Mouse (Mus musculus): ENCODE measurements at regions not wholly inside any gene's neighbourhood (a gene's known extent, or its start where the extent isn't known, plus 50 kb on each side); places are given as distances from the start of the nearest gene placed in this dataset. TPM values are rescaled to one million over a fixed set of nuclear protein-coding genes. Genes with fewer than 3 reads are reported as not detected.
"Not testable (repeated sequence)": the region's sequence is repeated elsewhere in the genome, so short reads cannot be mapped to it uniquely, and the experiment has no call there.

DNA sequence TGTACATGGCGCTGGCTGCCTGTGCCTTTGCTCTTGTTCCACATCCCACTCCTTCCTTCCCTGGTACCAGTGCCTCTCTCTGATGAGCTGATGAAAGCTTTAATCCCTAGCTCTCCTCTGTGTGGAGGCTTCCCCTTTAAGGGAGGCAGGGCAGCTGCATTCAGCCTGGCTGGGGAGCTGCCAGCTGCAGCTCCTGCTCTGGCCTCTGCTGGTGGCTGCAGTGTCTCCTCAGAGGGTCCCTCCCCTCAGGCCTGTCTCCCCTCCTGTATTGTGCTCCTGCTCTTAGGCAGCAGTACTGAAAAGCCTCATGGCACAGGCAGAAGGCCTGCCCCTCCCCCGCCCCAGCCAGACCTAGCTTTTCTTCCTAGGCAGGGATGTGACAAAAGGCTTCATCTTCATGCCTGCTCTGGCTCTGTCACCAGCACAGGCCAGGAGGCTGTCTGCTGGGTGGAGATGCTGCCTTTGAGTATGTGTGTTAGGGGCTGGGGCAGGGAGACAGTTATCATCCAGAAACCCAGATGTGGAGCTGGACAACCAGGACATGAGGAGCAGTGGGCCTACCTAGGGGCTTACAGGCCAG is 97.7 kb upstream of the Zcchc13 start:
- intact Hi-C loops (cut with DNase I) = not testable (repeated sequence)
- peak; percentile 47 for DNase-seq

DNA sequence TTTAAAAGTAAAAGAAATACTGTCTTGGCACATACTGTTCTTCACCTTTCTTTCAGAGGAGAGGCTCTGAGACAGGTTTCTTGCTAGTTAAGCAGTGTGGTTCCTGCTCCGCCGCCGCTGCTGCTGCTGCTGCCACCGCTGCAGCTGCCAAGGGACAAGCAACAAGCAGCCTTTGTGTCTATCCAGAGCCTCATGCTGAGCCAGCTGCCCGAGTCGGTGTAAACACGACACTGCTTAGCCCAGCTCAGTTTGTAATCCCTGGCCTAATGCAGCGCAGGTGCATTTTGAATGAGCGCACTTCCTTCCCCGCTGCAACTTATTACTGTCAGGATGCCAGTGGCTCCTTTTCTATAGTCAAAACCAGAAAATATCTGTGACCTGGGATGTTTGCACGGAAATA is 97.1 kb upstream of the Zcchc13 start:
- DNase-seq = peak; percentile 38
- intact Hi-C loops (cut with DNase I) = no loop called here

DNA sequence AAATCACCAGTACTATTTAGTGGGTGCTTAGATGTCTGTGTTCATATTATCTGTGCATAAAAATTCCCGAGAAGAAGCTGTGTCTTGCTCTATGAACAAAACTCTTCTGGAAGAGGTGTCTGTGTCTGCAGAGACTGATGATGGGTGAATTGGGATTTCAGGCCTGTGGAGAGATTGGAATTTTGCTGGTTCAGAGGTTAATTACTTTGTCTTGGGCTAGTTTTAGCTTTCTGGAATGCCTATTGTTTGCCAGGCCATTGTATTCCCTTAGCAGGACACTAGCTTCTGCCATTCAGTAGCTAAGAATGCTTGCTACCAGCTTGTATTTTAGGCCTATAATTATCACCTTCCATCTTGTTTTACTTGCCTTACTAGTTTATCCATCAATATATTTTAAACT is 96.6 kb upstream of the Zcchc13 start:
- no peak for DNase-seq

DNA sequence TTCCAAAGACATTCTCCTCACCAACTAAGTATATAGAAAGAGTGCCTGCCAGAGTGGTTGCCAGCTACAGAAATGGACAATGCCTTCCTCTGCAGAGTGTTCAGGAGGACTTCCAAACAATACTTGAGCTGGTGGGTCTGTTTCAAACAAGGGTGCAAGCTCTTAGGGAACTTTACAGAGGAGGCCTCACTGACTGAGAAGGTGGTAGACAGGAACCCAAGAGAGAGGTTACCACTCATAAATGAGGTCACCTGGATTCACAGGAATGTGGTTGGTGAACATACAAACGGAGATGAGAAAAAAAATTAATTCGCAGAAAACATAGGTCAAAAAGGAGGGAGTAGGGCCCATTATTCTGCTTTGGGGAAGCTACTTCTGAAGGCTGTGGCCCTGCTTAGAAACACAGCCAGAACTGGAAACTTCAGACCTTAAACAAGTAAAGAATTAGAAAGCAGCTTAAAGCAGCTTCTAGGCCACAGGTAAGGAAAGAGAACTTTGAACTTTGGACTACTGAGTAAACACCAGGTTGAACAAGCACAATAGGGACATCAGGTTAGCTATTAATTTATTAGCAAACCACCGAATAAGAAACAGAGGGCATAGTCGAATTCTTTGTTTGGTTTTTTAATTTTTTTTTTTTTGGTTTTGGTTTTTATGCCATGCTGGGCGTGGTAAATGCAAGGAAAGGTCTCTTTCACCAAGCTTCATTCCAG is 83.7 kb upstream of the Zcchc13 start:
- DNase-seq = no peak
- intact Hi-C loops (cut with DNase I) = no loop called here

More for the DNA sequence above, 96.6 kb upstream of the Zcchc13 start:
- intact Hi-C loops (cut with DNase I) = no loop called here

DNA sequence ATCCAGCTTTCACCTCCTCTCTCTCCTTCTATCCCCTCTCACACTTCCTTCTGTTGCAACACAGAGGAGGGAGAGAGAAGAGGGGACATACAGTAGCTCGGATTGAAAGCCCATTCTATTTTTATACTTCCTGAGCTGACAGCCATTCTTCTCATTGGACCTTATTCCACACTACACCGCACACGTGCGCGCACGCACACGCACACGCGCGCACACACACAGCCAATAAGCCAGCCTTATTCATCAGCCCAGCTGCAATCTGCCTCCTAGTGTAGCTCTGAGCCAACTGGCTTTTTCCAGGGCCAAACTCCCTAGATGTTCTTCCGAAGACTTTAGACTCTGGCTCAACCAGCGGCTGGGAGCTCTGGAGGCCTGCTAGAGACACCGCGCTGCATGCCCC is 79.1 kb upstream of the Zcchc13 start:
- no peak for DNase-seq
- intact Hi-C loops (cut with DNase I) = no loop called here

DNA sequence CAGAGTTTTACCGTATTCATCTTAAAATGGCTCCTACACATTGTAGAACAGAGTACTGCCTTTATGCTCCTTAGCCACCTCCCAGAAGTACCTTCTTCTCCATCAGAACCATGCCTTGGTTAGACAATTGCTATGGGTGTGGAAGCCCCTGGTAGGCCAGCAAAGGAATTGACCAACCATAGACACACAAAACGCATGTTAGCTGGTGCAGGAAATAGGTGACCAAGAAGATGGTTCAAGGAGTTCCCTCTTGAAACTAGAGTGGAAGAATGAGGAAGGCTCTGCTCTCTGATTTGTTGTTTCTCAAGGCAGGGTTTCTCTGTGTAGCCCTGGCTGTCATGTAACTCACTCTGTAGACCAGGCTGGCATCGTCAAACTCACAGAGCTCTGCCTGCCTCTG is 77.2 kb upstream of the Zcchc13 start:
- DNase-seq = no peak
- intact Hi-C loops (cut with DNase I) = no loop called here

DNA sequence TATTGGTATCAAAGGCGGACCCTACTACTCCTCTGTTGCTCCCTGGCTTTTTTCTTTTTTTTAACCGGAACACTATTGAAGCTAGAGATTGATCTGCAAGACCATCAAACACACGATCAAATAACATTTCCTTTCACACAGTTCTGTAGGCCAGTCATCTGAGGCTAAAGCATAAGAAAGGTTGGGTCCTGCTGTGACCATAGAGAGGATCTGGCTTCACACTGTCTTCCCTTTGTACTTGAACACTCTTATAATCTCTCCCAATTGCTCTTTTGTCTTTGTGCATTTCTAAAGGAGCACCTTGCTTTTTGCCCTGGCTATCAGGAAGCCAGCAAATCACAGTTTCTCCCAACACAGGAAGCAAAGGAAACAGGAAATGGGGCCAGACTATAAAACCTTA is 76.8 kb upstream of the Zcchc13 start:
- DNase-seq = no peak
- intact Hi-C loops (cut with DNase I) = no loop called here

DNA sequence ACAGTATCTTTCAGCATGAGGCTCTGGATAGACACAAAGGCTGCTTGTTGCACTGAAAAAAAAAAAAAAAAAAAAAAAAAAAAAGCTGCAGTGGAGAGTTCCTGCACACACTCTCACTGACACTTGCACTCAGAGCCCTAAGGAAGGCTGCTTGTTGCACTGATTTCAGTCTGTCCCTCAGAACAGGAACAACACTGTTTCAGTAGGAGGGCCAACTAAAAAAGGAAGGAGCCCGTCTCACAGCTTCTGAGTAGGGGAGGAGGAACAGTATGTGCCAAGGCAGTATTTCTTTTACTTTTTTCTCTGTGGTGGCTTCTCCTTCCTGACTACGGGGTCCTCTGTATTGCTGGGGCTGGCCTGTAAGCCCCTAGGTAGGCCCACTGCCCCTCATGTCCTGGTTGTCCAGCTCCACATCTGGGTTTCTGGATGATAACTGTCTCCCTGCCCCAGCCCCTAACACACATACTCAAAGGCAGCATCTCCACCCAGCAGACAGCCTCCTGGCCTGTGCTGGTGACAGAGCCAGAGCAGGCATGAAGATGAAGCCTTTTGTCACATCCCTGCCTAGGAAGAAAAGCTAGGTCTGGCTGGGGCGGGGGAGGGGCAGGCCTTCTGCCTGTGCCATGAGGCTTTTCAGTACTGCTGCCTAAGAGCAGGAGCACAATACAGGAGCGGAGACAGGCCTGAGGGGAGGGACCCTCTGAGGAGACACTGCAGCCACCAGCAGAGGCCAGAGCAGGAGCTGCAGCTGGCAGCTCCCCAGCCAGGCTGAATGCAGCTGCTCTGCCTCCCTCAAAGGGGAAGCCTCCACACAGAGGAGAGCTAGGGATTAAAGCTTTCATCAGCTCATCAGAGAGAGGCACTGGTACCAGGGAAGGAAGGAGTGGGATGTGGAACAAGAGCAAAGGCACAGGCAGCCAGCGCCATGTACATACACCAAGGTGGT is 75.1 kb upstream of the Zcchc13 start:
- intact Hi-C loops (cut with DNase I) = not testable (repeated sequence)
- DNase-seq = peak; percentile 29

DNA sequence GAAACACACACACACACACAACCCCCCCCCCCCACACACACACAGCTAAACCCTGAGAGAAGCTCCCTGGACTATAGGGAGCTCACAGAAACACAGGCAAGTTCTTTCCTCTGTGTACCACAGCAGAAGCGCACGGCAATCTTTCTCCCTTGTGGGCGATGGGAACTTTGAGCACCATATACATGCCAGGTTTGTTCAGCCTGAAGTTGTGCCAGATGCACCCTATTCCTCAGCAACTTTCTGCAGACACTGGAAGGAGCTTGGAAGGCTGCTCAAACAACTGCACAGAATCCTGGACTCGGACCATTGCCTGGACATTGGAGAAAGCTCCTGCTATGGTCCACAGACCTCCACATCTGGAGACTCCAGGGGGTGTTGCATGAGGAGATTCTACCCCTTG is 74.3 kb upstream of the Zcchc13 start:
- intact Hi-C loops (cut with DNase I) = no loop called here
- DNase-seq = no peak

DNA sequence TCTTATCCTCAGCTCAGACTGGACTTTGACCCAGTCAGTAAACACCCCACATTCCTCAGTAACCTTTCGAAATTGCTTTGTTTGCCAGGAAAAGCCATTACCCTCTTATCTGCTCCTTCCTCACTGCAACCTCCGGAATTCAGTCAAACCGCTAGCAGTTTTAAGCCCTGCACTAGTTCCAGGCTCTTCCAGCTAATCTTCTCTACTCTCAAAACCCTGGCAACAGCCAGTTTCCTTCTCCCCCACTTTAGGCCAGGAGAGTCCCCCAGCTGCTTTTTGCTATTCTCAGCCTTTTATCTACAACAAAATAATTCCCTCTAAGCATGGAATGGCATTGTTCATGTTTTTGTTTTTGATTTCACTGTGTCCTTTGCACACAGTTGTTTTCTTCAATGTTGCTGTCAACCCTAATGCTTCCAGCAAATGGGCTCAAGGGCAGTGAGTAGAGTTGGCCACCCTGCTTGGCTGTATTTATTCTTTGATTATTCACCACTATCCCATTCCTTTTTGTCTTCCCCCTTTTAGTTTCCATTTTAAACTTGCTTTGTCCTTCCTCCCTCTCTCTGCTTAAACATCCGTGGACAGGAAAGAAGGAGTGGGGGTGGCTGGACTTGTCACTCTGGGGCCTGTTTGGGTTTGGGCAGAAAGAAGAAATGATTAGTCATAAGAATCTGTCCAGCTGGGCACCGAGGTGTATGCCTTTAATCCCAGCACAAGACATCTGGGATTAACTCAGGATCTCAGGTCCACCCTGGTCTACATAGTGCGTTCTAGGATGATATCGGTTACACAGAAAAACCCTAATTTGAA is 73.5 kb upstream of the Zcchc13 start:
- intact Hi-C loops (cut with DNase I) = no loop called here
- DNase-seq = no peak

DNA sequence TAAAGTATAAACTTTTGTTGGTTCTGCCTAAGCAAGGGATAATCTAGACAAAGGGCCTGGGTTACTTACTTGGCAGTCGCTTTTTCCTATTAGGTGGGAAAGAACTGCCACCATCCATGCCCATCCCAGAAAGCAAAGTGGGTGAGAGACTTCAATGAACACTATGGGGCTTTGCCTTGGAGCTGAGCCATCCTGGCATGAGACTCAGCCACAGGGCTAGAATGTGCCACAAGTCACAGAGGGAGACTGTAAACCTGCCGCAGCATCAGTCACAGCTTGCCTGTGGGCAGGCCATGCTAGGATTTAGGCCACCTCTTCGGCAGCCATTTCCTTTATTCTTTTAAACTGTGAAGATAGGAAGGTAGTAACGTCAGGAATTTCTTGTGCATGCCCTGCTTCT is 72.9 kb upstream of the Zcchc13 start:
- DNase-seq = peak; percentile 55
- intact Hi-C loops (cut with DNase I) = no loop called here

DNA sequence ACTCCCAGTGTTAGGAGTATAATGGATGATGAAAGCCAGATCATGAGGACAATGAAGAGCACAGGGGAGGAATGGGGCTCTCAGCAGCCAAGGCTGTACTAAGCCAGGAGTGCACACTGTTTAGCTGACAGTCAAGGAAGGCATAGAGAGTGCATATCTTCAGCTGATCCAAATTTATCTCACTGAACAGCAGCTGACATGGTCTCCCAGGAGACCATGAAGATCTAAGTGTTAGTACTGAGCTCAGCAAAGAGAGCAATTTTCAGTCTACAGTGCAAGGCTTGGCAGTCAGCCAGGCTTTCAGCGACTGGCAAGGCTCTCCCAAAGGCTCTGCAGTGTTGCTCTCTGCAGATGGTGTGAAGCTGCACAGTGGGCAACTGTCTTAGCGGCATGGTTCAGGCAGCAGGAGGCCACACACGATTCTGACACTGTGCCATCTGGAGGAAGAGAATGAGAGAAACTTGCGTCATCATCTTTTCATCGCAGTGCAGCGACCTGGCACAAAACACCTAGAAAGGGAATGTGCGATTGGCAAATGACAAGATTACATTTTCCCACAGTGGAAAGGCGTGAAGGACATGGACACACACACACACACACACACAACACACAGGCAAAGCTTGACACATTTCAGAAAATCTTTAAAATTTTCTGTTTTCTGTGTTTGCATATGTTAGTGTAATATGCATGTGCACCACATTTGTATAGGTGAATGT is 66.7 kb upstream of the Zcchc13 start:
- peak; percentile 91 for DNase-seq
- intact Hi-C loops (cut with DNase I) = loop anchor here (10.0 kb wide), 1 partner anchor 69 kb away; no protein-coding TSS in a partner anchor

DNA sequence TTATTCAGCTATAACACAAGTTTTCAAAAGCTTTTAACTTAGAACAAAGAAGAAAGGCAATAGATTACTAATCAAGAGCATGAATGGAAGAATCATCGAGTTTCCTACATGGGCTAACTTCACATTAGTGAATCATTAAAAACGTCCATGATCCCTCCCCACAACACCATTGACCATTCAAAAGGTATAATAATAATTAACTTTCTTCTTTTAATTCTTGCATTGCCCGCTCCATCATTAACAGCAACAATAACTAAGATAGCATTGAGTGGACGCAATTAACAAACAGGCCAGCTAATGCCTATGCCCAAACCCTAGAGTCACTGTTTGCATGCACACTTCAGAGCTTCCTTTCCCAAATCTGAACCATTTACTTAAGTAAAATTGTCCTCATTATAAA is 57.0 kb upstream of the Zcchc13 start:
- no peak for DNase-seq
- intact Hi-C loops (cut with DNase I) = no loop called here

DNA sequence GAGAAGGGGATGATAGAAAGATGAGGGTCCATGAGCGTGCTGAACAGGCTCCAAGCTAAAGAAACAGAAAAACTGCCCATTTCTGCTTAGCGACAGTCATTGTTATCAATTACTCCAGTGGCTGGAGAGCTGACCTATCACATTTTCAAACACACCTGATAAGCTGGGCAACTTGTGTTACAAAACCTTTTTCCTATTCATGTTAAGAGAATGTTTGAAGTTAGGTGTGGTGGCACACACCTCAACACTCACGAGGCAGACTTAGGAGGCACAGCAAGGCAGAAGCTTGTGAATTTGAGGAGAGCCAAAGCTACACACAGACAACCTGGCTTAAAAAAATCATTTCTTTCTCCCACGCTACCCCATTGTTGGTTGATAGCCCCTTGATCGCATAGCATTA is 50.9 kb upstream of the Zcchc13 start:
- no peak for DNase-seq
- intact Hi-C loops (cut with DNase I) = no loop called here

Small RNA genes in the stretch of these regions (microRNA-seq; reads per million reads assigned to microRNA genes)
- not detected for gene Mir374b
- not detected for gene Mir374c
- 295 reads per million, percentile 62 among the genes with 10 or more reads in this experiment for gene Mir421

Measured in left cerebral cortex, postnatal 4 days (tissue).